Mouse (Mus musculus): ENCODE measurements around the gene Gm4907. TPM values are rescaled to one million over a fixed set of nuclear protein-coding genes. Genes with fewer than 3 reads are reported as not detected.

Gm4907 gene
- polyA plus RNA-seq (2015; fragmentation: Nextera tagmentation; extraction: Ambion mirVana): not detected in 2 replicates

GRCm38 (mm10) chrX:23882253-23882652, at the start of gene Gm4907:
TSS of gene Gm4907 (plus strand) at chrX:23882553.

Other genes with a start within 250 kb of the Gm4907 start
- 20.6 and 22.3 TPM in 2 replicates for gene Wdr44, start 189.5 kb upstream of the Gm4907 start, polyA plus RNA-seq (2015; fragmentation: Nextera tagmentation; extraction: Ambion mirVana)
- not detected in 2 replicates for gene Gm4985, start 76.4 kb downstream of the Gm4907 start, polyA plus RNA-seq (2015; fragmentation: Nextera tagmentation; extraction: Ambion mirVana)

Data from neural tube, postnatal 0 days (tissue).